Mouse (Mus musculus): Measurements from ENCODE around the gene Flvcr1. TPM values are rescaled to one million over a fixed set of nuclear protein-coding genes. Genes with fewer than 3 reads are reported as not detected.
"Not testable (repeated sequence)": the region's sequence is repeated elsewhere in the genome, so short reads cannot be mapped to it uniquely, and the experiment has no call there.

Flvcr1 gene
- total RNA-seq, 4 experiments from 2014 or later, result 12.5 to 15.3 (median 14.3) TPM

DNA sequence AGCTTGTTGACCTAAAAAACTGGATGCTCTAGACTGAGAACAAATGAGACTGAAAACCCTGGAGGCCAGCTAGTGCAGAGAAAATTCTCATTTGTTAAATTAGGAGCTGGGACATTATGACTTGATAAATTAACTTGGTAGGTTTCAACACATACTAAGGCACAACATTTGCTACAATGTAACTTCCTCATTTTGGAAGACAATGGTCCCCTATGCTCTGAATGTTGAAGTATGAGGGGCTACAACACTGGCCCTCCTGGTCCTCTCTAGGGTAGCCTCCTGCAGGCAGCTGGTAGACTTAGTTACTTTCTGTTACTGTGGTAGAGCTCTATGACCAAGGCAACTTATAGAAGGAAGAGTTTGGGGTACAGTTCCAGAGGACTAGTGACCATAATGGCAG is 15.4 kb upstream of the Flvcr1 start:
- no peak for DNase-seq (ENCODE audit: low spot score in 2 of 2)

DNA sequence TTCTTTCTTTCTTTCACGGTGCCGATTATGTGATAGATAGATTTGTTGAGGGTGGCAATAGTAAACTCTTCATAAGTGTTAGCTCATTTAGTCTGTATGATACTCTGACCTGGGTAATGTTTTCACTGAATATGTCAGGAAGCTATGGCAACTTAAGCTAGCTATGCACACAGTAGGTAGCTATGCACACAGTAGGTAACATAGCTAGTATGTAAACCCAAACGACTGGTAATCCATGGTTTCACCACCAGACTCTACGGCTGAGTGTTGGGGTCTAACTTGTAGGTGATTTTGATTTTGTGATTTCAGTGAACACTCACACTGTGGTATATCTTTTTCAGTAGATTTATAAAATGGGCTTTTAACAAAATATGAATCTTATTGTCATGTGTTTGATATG is 12.0 kb upstream of the Flvcr1 start:
- no peak for DNase-seq (ENCODE audit: low spot score in 2 of 2)

DNA sequence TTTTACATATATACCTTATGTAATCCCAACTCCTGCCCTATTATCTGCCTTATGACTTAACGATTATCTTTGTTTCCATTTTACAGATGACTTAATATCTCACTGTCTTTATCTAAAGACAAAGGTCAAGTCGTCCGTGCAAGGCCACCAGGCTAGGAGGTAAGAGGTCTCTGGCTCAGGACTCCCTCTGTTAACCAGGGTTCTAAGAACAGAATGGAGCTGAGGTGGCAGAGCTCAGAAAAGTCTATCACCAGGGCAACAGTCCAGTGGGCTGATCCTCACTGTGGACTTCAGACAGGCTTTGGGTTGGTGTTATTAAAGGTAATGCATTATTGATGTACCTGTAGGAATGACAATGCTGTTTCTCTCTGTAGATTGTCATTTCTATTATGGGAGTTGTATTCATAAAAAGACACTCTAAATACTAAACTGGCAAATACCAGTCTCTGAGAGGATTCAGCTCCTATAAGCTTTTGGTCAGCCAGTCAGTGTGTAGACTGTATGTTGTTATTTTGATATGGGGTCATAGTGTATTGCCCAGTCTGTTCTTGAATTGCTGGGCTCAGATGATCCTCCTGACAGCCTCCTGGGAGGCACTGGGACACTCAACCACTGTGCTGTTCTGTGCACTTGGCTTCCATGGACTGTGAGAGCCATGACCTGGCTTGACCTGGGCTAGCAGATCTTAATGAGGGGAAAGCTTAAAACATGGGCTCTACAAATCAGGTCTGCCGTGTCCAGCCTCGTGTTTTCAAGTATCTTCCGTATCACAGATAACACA is 10.8 kb upstream of the Flvcr1 start, which contains the start of gene Spata45:
Gene Spata45 (plus strand): TSS at position 86 of the 781 bp plus-strand sequence.
- no peak for DNase-seq (ENCODE audit: low spot score in 2 of 2)

DNA sequence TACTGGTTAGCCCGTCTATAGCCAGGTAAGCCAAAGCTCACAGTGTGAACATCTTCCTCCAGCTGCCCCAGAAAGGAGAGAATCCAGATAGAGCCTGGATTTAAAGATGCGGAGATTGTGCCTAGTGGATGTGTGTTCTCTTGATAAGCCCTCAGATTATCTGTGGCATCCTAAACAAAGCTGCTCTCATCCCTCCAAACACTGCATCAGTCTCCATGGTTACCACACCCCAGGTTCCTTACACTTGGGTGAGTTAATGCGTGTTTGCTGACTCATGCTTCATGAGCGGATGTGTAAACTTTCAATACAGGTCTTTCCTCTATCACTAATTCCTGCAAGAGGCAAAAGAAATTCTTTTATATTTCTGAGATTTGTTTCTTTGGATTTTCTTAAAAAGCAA is 9.7 kb upstream of the Flvcr1 start:
- DNase-seq (ENCODE audit: low spot score in 2 of 2), result no peak

DNA sequence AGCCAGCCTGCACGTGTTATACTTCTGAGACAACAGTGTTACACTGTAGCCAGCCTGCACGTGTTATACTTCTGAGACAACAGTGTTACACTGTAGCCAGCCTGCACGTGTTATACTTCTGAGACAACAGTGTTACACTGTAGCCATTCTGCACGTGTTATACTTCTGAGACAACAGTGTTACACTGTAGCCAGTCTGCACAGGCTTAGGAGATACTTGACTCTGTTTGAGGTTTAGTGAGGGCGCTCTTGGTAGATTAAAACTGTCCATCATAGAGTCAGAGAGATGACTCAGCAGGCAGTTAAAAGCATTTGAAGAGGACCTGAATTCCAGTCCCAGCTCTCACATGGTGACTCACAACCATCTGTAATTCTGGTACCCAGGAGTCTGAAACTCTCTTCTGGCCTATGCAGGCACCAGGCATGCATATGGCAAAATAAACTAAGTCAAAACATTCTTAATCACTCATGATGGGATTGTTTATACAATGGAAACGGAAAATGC is 5.0 kb upstream of the Flvcr1 start:
- not testable (repeated sequence) for DNase-seq (ENCODE audit: low spot score in 2 of 2)

DNA sequence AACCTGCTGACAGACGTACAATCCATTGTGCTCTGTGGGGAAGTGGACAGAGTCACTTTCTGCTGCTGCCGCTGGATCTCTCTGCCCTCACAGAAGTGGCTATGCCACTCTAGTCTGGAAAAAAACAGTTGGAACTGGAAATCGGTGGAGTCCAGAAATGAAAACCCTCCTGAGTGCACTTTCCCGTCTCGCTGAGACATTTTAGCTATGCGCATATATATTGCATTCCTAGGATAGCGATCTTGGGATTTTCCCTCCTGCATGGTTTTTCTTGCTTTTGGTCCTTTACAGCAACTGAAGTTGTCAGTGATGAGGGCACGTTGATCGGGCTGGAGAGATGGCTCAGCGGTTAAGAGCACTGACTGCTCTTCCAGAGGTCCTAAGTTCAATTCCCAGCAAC is 4.2 kb upstream of the Flvcr1 start:
- DNase-seq (ENCODE audit: low spot score in 2 of 2), result no peak

DNA sequence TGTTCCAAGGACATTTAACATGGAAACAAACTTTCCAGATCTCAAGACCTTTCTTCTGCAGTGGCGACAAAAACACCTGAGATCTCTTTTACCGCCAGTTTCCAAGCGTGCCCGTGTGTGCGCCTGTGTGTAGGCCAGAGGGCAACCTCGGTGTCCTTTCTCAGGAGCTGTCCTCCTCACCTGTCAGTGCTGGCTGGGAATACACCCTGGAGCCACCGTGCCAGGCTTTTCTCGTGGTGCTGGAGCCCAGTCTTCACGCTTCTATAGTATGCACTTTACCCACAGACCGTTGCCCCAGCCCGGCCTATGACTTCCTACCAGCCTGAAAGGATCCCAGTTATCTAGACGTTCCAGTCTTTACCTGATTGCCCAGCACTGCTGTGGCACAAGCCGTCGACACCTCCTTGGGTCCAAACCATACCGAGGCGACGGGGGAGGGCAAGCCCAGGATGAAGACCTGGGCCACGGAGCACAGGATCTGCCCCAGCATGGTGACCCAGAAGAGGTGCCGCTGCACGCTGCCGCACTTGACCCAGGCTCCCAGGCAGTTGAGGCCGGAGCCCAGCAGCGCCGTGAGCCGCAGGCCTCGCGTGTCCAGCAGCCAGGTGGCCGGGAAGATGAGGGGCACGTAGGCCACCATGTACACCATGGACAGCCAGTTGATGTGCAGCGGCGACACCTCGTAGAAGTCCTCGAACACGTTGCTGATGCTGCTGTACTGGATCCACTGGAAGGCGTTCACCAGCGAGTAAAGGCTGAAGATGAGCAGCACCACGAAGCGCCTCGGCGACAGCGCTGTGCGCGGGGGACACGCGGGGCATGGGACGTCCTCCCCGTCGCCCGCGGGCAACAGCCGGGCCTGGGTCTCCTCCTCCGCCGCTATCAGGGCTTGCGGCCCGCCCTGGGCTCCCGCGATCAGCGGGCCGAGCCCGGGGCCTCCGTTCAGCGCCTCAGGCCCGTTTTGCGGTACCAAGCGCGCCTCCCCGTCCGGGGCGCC is 644 bp downstream of the Flvcr1 start:
- peak; percentile 16 to 38 for DNase-seq (ENCODE audit: low spot score in 2 of 2)

DNA sequence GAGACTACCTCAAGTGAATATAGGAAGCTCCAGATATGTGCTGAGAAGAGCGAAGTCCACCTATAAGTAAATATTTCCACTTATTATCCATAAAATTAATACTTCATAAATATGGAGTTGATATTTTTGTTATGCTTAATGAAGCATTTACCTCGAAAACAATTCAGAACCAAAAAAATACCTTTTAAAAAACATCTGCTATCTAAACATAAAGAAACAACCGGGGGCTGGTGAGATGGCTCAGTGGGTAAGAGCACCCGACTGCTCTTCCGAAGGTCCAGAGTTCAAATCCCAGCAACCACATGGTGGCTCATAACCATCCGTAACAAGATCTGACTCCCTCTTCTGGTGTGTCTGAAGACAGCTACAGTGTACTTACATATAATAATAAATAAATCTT is 2.2 kb downstream of the Flvcr1 start:
- not testable (repeated sequence) for DNase-seq (ENCODE audit: low spot score in 2 of 2)

DNA sequence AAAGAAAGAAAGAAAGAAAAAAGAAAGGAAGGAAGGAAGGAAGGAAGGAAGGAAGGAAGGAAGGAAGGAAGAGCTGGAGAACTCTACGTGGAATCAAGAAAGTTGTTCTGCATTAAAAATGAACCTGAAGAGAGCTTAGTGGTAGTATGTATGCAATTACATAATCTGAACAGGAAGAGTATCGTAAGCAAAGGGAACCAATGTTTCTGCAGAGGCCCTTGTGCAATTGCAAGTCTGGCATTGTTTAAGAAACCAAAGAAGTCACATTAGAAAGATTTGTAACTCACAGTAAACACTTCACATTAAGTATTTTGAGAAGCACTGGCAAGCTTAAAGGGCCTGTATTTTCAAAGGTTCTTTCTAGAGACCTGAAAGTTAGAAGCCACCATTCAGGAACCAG is 2.8 kb downstream of the Flvcr1 start:
- no peak for DNase-seq (ENCODE audit: low spot score in 2 of 2)

DNA sequence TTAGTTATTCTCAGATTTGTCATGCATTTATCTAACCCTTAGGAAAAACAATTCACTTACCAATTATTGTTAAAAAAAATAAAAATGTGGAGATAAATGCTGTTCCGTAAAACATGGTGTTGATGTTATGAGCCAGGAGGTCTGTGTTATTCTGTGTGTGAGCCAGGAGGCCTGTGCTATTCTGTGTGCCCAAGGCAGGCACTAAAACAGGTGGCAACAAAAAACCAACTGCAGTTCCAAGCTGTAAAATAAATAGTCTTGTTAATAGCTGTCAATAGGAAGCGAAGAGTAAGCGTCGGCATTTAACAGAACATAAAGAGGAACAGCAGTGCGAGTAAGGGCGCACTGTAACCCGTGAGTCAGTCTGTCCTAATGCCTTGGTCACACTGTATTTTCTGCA is 4.9 kb downstream of the Flvcr1 start:
- no peak for DNase-seq (ENCODE audit: low spot score in 2 of 2)

DNA sequence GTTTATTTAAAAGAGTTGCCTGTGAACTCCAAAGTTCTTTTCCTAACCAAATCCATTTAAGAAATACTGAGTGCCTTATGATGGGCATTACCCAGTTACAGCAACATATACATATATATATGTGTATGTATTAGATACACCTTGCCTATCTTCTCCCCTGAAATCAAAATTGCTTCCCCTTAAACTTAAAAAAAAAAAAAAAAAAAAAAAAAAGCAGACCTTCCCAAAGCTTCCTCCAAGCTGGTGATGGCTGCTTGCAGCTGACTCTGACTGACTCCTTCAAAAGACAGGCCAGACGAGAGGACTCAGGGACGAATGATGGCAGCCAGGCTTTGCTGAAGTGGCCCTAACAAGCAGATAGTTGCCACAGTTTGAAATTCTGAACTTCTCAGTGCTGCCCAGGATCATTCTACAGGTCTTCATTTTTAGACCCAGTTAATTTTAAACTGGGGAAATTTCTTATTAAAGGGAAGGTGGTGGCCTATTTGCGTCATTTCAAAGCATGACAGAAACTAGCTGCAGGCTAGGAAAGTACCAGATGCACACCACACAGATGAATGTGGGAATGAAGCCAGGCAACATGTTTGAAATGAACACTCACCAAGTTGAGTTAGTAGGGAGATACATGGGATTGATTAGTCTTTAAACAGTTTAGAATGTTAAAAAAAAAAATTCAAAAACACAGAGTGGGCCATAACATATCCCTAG is 5.6 kb downstream of the Flvcr1 start:
- no peak for DNase-seq (ENCODE audit: low spot score in 2 of 2)

DNA sequence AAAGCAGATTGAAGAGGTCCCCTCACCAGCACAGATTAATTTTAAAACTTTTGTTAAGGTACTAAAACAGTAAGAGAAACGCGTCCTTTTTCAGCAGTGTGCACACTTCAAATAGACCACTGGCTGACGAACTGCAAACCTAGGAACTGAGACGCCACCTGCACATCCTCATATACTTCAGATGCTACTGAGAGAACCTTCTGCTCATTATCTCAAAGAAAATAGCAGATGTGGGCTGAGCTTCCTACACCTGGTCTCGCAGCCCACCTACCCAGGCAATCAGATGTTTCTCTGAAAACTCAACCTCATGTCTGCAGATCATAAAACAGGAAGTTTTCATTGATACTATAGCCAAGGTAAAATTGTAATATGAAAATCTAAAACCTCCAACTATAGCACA is 6.2 kb downstream of the Flvcr1 start:
- DNase-seq (ENCODE audit: low spot score in 2 of 2), result no peak

DNA sequence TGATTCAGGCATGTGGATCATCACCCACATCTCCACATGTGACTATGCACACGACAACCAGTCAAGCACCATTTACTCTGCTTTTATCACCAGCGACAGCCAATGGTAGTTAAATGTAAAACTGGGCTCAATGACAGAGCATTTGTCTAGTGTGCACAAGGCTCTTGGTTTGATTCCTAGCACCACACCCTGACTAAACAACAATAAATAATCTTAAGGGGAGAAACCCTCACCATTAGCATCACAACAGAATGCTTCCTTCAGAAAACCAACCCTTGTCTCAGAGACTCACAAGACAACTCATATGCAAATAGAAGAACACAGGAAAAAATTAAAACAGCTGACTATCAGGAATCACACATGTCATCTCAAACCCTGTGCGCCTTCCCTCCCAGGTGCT is 11.7 kb downstream of the Flvcr1 start:
- no peak for DNase-seq (ENCODE audit: low spot score in 2 of 2)

DNA sequence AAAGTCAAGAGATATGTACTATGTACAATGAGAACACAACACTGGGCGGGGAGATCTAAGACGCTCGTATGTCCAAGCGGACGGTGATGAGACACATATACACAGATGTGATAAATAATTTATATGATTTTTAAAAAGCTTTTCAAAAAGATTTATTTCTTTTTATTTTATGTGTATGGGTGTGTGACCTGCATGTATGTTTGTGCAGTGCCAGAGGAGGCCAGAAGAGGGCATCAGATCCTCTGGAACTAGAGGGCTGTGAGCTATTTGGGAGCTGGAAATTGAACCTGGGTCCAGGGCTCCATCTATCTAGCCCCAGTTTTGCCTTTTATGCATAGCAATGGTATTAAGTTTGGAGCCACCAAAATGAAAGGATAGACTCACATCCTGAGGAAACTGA is 17.3 kb downstream of the Flvcr1 start:
- no peak for DNase-seq (ENCODE audit: low spot score in 2 of 2)

DNA sequence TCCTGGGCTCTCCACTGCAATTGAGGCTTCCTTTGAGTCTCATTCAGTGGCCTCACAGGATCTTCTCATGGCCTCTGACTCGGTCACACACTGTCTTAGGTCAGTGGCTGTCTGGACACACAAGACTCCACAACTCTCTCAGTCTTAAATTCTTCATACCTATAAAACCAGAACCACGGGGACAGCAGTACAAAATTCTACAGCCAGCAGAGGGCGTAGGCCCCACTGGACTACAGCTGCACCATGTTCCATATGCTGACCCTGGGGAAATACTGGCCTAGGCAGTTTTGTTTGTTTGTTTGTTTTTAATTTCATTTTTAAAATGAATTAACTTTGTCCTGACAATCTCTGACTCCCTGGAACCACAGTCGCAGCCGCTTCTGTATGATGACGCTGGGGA is 23.8 kb downstream of the Flvcr1 start:
- DNase-seq (ENCODE audit: low spot score in 2 of 2), result no peak

DNA sequence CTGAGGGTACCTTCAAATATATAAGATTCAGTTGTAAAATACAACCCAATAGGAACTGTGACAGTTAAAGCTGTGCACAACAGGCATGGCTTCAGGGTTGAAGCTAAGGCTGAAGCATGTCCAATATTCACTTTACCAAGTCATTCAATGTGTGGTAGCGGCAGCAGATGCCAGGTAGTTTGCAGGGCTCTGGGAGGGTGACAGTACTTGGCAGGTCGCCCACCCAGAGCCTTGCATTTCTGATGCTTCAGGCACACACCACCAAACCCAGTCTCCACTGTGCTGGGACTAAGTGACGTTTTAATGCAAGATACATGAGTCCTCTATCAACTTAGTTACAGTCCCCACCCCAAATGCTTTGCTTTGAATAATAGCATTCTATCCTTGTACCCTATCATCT is 25.3 kb downstream of the Flvcr1 start:
- no peak for DNase-seq (ENCODE audit: low spot score in 2 of 2)

DNA sequence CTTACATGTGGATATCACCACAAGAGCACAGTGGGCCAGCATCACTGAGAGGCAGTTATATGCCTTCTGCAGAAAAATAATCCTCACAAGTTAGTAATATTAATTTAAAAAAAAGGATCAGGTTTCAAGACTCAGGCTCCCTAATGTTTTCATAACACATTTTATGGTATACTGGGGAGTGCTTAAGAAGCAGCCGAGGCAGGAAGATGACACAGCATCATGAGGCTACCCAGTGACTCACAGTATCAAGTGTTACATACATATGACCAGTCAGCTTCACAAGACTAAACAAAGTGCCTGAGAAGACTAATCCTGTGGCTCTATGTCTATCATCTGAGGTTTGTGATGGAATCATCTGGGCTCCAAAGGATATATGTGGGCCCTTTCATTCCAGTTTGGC is 27.9 kb downstream of the Flvcr1 start:
- no peak for DNase-seq (ENCODE audit: low spot score in 2 of 2)

DNA sequence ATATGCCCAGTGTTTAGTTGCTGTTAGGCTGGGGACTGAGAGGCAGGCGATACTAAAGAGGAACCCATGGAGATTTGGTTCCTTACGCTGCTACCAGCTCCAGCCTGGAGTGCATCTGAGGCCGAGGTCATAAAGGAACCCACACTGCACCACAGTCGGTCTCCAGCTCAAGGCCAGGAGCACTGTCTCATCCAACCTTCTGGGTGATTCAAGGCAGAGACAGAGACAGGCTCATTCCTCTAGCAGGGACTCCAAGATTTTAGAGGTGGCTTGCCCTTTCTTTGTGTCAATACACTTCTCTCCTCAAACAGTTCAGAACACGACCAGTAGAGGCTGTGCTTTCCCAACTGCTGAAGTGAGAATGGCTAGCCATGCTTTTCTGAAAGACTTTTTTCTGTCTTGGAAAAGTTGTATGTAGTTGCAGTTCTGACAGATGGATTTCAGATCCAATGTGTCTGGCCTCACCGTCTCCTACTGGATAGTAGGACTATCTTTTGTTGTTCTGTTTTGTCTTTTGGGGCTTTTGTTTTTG is 29.5 kb downstream of the Flvcr1 start:
- no peak for DNase-seq (ENCODE audit: low spot score in 2 of 2)

DNA sequence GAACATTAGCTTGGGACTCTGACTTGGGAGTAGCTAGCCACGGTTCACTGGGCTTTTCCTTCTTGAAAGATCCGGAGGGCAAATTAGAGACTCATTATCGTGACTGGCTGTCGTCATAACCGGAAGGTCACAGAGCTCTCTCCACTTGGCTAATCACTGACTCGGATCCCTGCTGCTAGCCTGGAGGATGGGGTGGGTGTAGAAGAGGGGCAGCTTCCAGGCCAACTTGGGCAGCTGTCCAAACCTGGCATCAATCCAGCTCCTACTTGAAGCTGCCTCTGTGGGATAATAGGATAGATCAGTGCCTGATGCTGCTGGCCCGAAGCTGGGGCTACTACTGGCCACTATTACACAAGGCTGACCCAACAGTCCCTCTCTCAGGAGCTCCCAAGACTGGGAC is 30.4 kb downstream of the Flvcr1 start:
- peak in 1 of 2 experiments; percentile 37 for DNase-seq (ENCODE audit: low spot score in 2 of 2)

DNA sequence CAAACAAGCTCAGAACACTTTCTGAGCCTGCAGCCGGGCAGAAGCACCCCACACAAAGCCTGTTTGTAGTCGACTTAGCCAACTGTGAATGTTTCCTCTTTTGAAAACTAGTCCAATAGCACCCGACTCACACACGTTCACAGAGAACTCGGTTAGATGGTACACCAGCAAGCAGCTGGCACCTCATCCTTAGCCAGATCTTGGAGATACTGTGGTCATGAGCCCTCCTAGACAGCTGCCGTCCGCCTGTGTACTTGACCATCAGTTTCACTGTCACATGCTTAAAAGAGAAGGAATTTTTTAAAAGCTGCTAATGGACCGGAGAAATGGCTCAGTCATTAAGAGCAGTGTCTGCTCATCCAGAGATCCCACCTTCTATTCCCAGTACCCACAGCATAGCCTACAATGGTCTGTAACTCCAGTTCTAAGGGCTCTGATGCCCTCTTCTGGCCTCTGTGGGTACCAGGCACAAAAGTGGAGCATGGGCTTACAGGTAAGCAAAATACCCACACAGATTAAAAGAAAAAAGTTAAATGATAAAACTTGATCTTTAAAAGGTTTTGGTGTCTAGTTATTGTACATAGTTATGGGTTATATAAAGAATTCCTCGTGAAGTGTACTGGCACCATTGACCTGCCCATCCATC is 36.4 kb downstream of the Flvcr1 start:
- no peak for DNase-seq (ENCODE audit: low spot score in 2 of 2)

DNA sequence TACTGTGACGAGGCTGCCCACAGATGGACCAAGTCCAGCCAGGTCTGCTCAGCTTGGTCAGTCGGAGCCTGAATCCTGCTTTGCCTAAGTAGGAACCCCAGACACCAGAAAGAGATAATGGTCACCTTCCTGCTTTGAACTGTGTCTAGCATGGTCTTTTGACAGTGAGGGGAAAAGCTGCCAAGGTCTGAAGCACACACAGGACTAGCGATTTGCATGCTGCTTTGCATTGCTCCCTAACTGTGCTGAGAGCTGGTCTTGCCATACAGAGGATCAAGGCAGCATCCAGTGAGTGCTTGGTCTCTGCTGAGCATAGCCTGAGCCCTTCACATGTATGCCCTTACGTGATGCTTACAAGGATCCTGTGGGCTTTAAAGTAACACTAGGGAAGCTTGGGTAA is 44.5 kb downstream of the Flvcr1 start:
- no peak for DNase-seq (ENCODE audit: low spot score in 2 of 2)

All from left cerebral cortex, adult 8-10 months (tissue).